Mouse (Mus musculus) gastrocnemius, adult 2 months (tissue): ENCODE results near the gene Lbx2. TPM values are rescaled to one million over a fixed set of nuclear protein-coding genes. Genes with fewer than 3 reads are reported as not detected.

Source experiments
- DNase-seq: peaks from one replicate; pipeline ENCODE4 v3.0.0; 2022
- H3K27ac ChIP-seq: fragments of 200-600 bp; 2 replicates; pipeline ENCODE4 v1.8.1; 2022; ENCODE audit warnings: mild to moderate bottlenecking
- H3K4me3 ChIP-seq: fragments of 200-600 bp; 2 replicates; pipeline ENCODE4 v1.8.1; 2022; ENCODE audit warnings: mild to moderate bottlenecking, moderate library complexity
- CTCF ChIP-seq: fragments of 200-600 bp; IDR thresholded peaks from 2 replicates; pipeline ENCODE4 v1.8.1; 2022; ENCODE audit warnings: antibody characterized with exemption, mild to moderate bottlenecking, moderate library complexity
- intact Hi-C: fragments of 180-260 bp; cut with DNase I; formaldehyde crosslinking; loops from one replicate; pipeline ENCODE4 v1.15.1; 2025
- long read RNA-seq, 2 experiments: library from polyadenylated mRNA; stranded (forward); transcript quantifications; one replicate each; pipeline ENCODE4 v2.0.0; 2021
- total RNA-seq, 2 experiments: library from RNA; stranded (reverse); gene quantifications; 2 replicates each; pipeline ENCODE4 v1.2.3; 2021

Lbx2 gene
- under 1 TPM in 1 of 2 experiments, not detected in 1; 0.31 TPM for total RNA-seq
- long read RNA-seq, experiment 1: 0 reads
- long read RNA-seq, experiment 2: 0 reads

- H3K27ac ChIP-seq: peak within 1 kb of the TSS; percentile 85
- TF ChIP-seq CTCF: no peak
- intact Hi-C loops: no loop called here
- peak; percentile 22 for DNase-seq
- H3K4me3 ChIP-seq: peak within 1 kb of the TSS; percentile 75
Observed at GRCm38 (mm10) chr6:83086121-83087035, at the start of gene Lbx2. Lbx2 (plus strand) TSS chr6:83086367.

GRCm38 (mm10) chr6:83037188-83037587 lies 49.0 kb upstream of the Lbx2 start:
- no peak for DNase-seq
- Histone ChIP-seq H3K27ac (no peak overlapping the region), H3K4me3 (no peak overlapping the region)
- TF ChIP-seq CTCF: no peak
- intact Hi-C loops: no loop called here

GRCm38 (mm10) chr6:83038496-83039012 lies 47.6 kb upstream of the Lbx2 start:
- TF ChIP-seq CTCF: no peak
- intact Hi-C loops: no loop called here
- Histone ChIP-seq H3K4me3 (peak overlapping the region; percentile 63), H3K27ac (peak overlapping the region; percentile 46)
- peak; percentile 93 for DNase-seq

- no peak overlapping the region for H3K27ac ChIP-seq
- no peak overlapping the region for H3K4me3 ChIP-seq
- TF ChIP-seq CTCF: no peak
- intact Hi-C loops: no loop called here
- no peak for DNase-seq
Observed at GRCm38 (mm10) chr6:83040601-83041000, 45.6 kb upstream of the Lbx2 start.

- no peak overlapping the region for H3K4me3 ChIP-seq
- DNase-seq: no peak
- intact Hi-C loops: no loop called here
- peak overlapping the region; percentile 12; the same call in 1 of the 2 replicates for H3K27ac ChIP-seq
- TF ChIP-seq CTCF: no peak
Observed at GRCm38 (mm10) chr6:83043561-83043960, 42.6 kb upstream of the Lbx2 start.

GRCm38 (mm10) chr6:83043993-83044392 lies 42.2 kb upstream of the Lbx2 start:
- TF ChIP-seq CTCF: no peak

GRCm38 (mm10) chr6:83044742-83045141 lies 41.4 kb upstream of the Lbx2 start:
- intact Hi-C loops: no loop called here
- no peak overlapping the region for H3K4me3 ChIP-seq
- DNase-seq: no peak
- H3K27ac ChIP-seq: no peak overlapping the region
- TF ChIP-seq CTCF: no peak

More at GRCm38 (mm10) chr6:83043993-83044392, 42.2 kb upstream of the Lbx2 start:
- no peak for DNase-seq
- intact Hi-C loops: no loop called here
- Histone ChIP-seq H3K27ac (peak overlapping the region; percentile 12; the same call in 1 of the 2 replicates), H3K4me3 (no peak overlapping the region)

- DNase-seq: no peak
- no peak overlapping the region for H3K27ac ChIP-seq
- TF ChIP-seq CTCF: no peak
- intact Hi-C loops: no loop called here
- no peak overlapping the region for H3K4me3 ChIP-seq
Observed at GRCm38 (mm10) chr6:83049367-83049766, 36.8 kb upstream of the Lbx2 start.

- DNase-seq: peak; percentile 53
- peak overlapping the region; percentile 91 for H3K27ac ChIP-seq
- intact Hi-C loops: no loop called here
- no peak for TF ChIP-seq CTCF
- peak overlapping the region; percentile 85 for H3K4me3 ChIP-seq
Observed at GRCm38 (mm10) chr6:83053136-83053960, 32.8 kb upstream of the Lbx2 start.

- DNase-seq: peak; percentile 98
- Histone ChIP-seq H3K27ac (peak within 1 kb of the TSS; percentile 91), H3K4me3 (peak within 1 kb of the TSS; percentile 85)
- intact Hi-C loops: loop anchor here (1.0 to 2.0 kb wide), 3 partner anchors 23 to 58 kb away; partner anchors contain the start of genes Ccdc142, Gm42688 and Pcgf1
- no peak for TF ChIP-seq CTCF
Observed at GRCm38 (mm10) chr6:83054074-83054851, 31.9 kb upstream of the Lbx2 start, which contains the start of gene Aup1. Aup1 (plus strand) TSS chr6:83054521.

- Histone ChIP-seq H3K4me3 (peak within 1 kb of the TSS; percentile 85), H3K27ac (peak within 1 kb of the TSS; percentile 91)
- no peak for DNase-seq
- intact Hi-C loops: loop anchor here (1.0 to 5.0 kb wide), 4 partner anchors 22 to 107 kb away; partner anchors contain the start of genes Ccdc142, Gm42688 and Pcgf1
- TF ChIP-seq CTCF: peak; percentile 51
Observed at GRCm38 (mm10) chr6:83054871-83055431, 31.2 kb upstream of the Lbx2 start, which contains the start of gene Htra2. Htra2 (minus strand) TSS chr6:83055273.
